Mouse (Mus musculus): ENCODE results near the gene Trim25. TPM values are rescaled to one million over a fixed set of nuclear protein-coding genes. Genes with fewer than 3 reads are reported as not detected.

Gene Trim25
- polyA plus RNA-seq, 1 experiment, result 34.2 TPM

- H3K4me3 ChIP-seq (ENCODE audit: insufficient read depth, low read length), result no peak within 1 kb of the TSS
- TF ChIP-seq CTCF (IDR thresholded peaks at IDR 0.05; ENCODE audit: borderline replicate concordance, insufficient read depth, low read length) (no peak), POLR2A (IDR thresholded peaks at IDR 0.05; ENCODE audit: low read depth, low read length) (no peak)
- H3K4me1 ChIP-seq (ENCODE audit: control insufficient read depth, insufficient read depth, low read length), result no peaks in the 10 kb centered on the region
- no peak within 1 kb of the TSS for H3K27ac ChIP-seq (ENCODE audit: insufficient read depth, low read length)
Observed at GRCm38 (mm10) chr11:89066750-89067149, 67.6 kb downstream of the Trim25 start, which contains the start of gene Dgke. TSS of gene Dgke (minus strand) at chr11:89066850.

- Histone ChIP-seq H3K4me3 (ENCODE audit: insufficient read depth, low read length) (no peak overlapping the region), H3K27ac (ENCODE audit: insufficient read depth, low read length) (no peak overlapping the region), H3K4me1 (ENCODE audit: control insufficient read depth, insufficient read depth, low read length) (no peaks in the 10 kb centered on the region)
- TF ChIP-seq POLR2A (IDR thresholded peaks at IDR 0.05; ENCODE audit: low read depth, low read length), result no peak
- no peak for TF ChIP-seq CTCF (IDR thresholded peaks at IDR 0.05; ENCODE audit: borderline replicate concordance, insufficient read depth, low read length)
Observed at GRCm38 (mm10) chr11:89067301-89067822, 68.2 kb downstream of the Trim25 start.

- TF ChIP-seq POLR2A (IDR thresholded peaks at IDR 0.05; ENCODE audit: low read depth, low read length) (no peak), CTCF (IDR thresholded peaks at IDR 0.05; ENCODE audit: borderline replicate concordance, insufficient read depth, low read length) (no peak)
- no peaks in the 10 kb centered on the region for H3K4me1 ChIP-seq (ENCODE audit: control insufficient read depth, insufficient read depth, low read length)
- H3K27ac ChIP-seq (ENCODE audit: insufficient read depth, low read length), result no peak overlapping the region
- no peak overlapping the region for H3K4me3 ChIP-seq (ENCODE audit: insufficient read depth, low read length)
Observed at GRCm38 (mm10) chr11:89067871-89068490, 68.8 kb downstream of the Trim25 start.

GRCm38 (mm10) chr11:89068649-89069048 lies 69.5 kb downstream of the Trim25 start:
- Histone ChIP-seq H3K4me1 (ENCODE audit: control insufficient read depth, insufficient read depth, low read length) (no peaks in the 10 kb centered on the region), H3K4me3 (ENCODE audit: insufficient read depth, low read length) (no peak overlapping the region), H3K27ac (ENCODE audit: insufficient read depth, low read length) (no peak overlapping the region)
- TF ChIP-seq CTCF (IDR thresholded peaks at IDR 0.05; ENCODE audit: borderline replicate concordance, insufficient read depth, low read length) (no peak), POLR2A (IDR thresholded peaks at IDR 0.05; ENCODE audit: low read depth, low read length) (no peak)

GRCm38 (mm10) chr11:89069303-89069702 lies 70.1 kb downstream of the Trim25 start:
- H3K4me1 ChIP-seq (ENCODE audit: control insufficient read depth, insufficient read depth, low read length), result no peaks in the 10 kb centered on the region
- no peak overlapping the region for H3K27ac ChIP-seq (ENCODE audit: insufficient read depth, low read length)
- TF ChIP-seq CTCF (IDR thresholded peaks at IDR 0.05; ENCODE audit: borderline replicate concordance, insufficient read depth, low read length) (no peak), POLR2A (IDR thresholded peaks at IDR 0.05; ENCODE audit: low read depth, low read length) (no peak)
- no peak overlapping the region for H3K4me3 ChIP-seq (ENCODE audit: insufficient read depth, low read length)

Other genes with a start within 250 kb of the Trim25 start
- 24.2 and 25.5 TPM in 2 replicates for gene Akap1, start 134.8 kb upstream of the Trim25 start, polyA plus RNA-seq (2011; ENCODE audit: insufficient read length, low read depth, missing spikeins)
- 380 and 384 TPM in 2 replicates for gene Scpep1, start 43.9 kb upstream of the Trim25 start, polyA plus RNA-seq (2011; ENCODE audit: insufficient read length, low read depth, missing spikeins)
- 1.4 TPM in 1 of 2 replicates, not detected in the other for gene Elobl, start 32.4 kb upstream of the Trim25 start, polyA plus RNA-seq (2011; ENCODE audit: insufficient read length, low read depth, missing spikeins)
- gene Coil, start 29.1 kb upstream of the Trim25 start, polyA plus RNA-seq (2011; ENCODE audit: insufficient read length, low read depth, missing spikeins), result 8.5 and 8.9 TPM in 2 replicates
- 7.3 and 7.8 TPM in 2 replicates for gene Dgke, start 67.5 kb downstream of the Trim25 start, polyA plus RNA-seq (2011; ENCODE audit: insufficient read length, low read depth, missing spikeins)
- not detected in 2 replicates for gene Gm525, start 74.5 kb downstream of the Trim25 start, polyA plus RNA-seq (2011; ENCODE audit: insufficient read length, low read depth, missing spikeins)

All from embryonic fibroblast, embryonic 13.5 days (primary cell).